Mouse (Mus musculus): ENCODE measurements around the gene Pou3f3.

GRCm38 (mm10) chr1:42667546-42667945 lies 28.0 kb upstream of the Pou3f3 start:
- TF ChIP-seq CTCF (IDR thresholded peaks at IDR 0.05; ENCODE audit: extremely low read depth, insufficient read depth, insufficient read length, insufficient replicate concordance) (no peak), POLR2A (IDR thresholded peaks at IDR 0.05; ENCODE audit: low read depth, low read length) (no peak)

Measured in spleen, adult 2 months (tissue).